Comparison of ENCODE assay signal across 8 mouse cellular contexts in genomic region chr8:120497503-120497946, GRCm38 (mm10).
DNase-seq lines count a peak whose midpoint lies in the region; ATAC-seq and TF ChIP-seq lines count a peak whose summit lies in the region.

No protein-coding gene starts in this region.

- 15% methylated on average over 11 of the region's 11 CpGs for WGBS in forebrain, postnatal 0 days
- WGBS in midbrain, embryonic 12.5 days = 5% methylated on average over 11 of the region's 11 CpGs

- no peak for ATAC-seq in megakaryocyte, adult 5-6 weeks (ENCODE audit: poor library complexity, severe bottlenecking)
- ATAC-seq in forebrain, postnatal 0 days = peak; percentile 25; the same call in 1 of the 2 replicates
- ATAC-seq in midbrain, embryonic 12.5 days (ENCODE audit: low FRiP score, low read depth) = peak; percentile 65

- H3K27ac ChIP-seq in forebrain, postnatal 0 days (ENCODE audit: low read depth, low read length) = no peak overlapping the region
- H3K27ac ChIP-seq in midbrain, embryonic 12.5 days (replicated peaks) = peak overlapping the region; percentile 86

- DNase-seq in forebrain, postnatal 0 days = no peak
- peak; percentile 83 to 92 for DNase-seq in thymus, postnatal 36 days
- DNase-seq in gastrocnemius, postnatal 25 days = no peak
- DNase-seq in lung, adult 18-20 months = no peak
- no peak for DNase-seq in heart, postnatal 36 days

- H3K4me1 ChIP-seq in megakaryocyte, embryonic 14.5 days = peaks cover 100% of the 10 kb centered on the region
- H3K4me1 ChIP-seq in forebrain, postnatal 0 days (ENCODE audit: insufficient read depth) = peaks cover 44% of the 10 kb centered on the region
- peaks cover 95% of the 10 kb centered on the region for H3K4me1 ChIP-seq in midbrain, embryonic 12.5 days

- intact Hi-C loops in heart, postnatal 36 days (cut with DNase I) = loop anchor here (2.0 kb wide), 1 partner anchor 23 kb away; no protein-coding TSS in a partner anchor

- peak overlapping the region; percentile 28 for H3K4me2 ChIP-seq in forebrain, postnatal 0 days (ENCODE audit: low read depth)
- H3K4me2 ChIP-seq in midbrain, embryonic 12.5 days (replicated peaks) = peak overlapping the region; percentile 44

- H3K27me3 ChIP-seq in megakaryocyte, embryonic 14.5 days (replicated peaks) = no peaks in the 10 kb centered on the region
- H3K27me3 ChIP-seq in forebrain, postnatal 0 days (ENCODE audit: insufficient read depth, low read length) = no peaks in the 10 kb centered on the region
- H3K27me3 ChIP-seq in midbrain, embryonic 12.5 days = peaks cover 66% of the 10 kb centered on the region

- H3K36me3 ChIP-seq in megakaryocyte, embryonic 14.5 days (replicated peaks; ENCODE audit: low read length) = peaks cover 89% of the 10 kb centered on the region
- no peaks in the 10 kb centered on the region for H3K36me3 ChIP-seq in forebrain, postnatal 0 days (ENCODE audit: insufficient read depth)
- H3K36me3 ChIP-seq in midbrain, embryonic 12.5 days = no peaks in the 10 kb centered on the region

- no peak for TF ChIP-seq CTCF in forebrain, postnatal 0 days (IDR thresholded peaks at IDR 0.05; ENCODE audit: low read depth)

- no peaks in the 10 kb centered on the region for H3K9me3 ChIP-seq in megakaryocyte, embryonic 14.5 days
- H3K9me3 ChIP-seq in forebrain, postnatal 0 days (ENCODE audit: low read length) = no peaks in the 10 kb centered on the region
- H3K9me3 ChIP-seq in midbrain, embryonic 12.5 days = no peaks in the 10 kb centered on the region

- H3K9ac ChIP-seq in forebrain, postnatal 0 days = peak overlapping the region; percentile 11; the same call in 1 of the 2 replicates
- peak overlapping the region; percentile 39; the same call in 1 of the 2 replicates for H3K9ac ChIP-seq in midbrain, embryonic 12.5 days (replicated peaks)

- peak overlapping the region; percentile 85 for H3K4me3 ChIP-seq in megakaryocyte, embryonic 14.5 days (replicated peaks)
- no peak overlapping the region for H3K4me3 ChIP-seq in forebrain, postnatal 0 days (ENCODE audit: low read depth, low read length)
- peak overlapping the region; percentile 14; the same call in 1 of the 2 replicates for H3K4me3 ChIP-seq in midbrain, embryonic 12.5 days

Comparison
In these comparisons a context has a peak if more than half of its experiments do, and no peak if none do; other contexts are left out.
1. DNase-seq: peak in thymus, postnatal 36 days (2 of 2); none in forebrain, postnatal 0 days (single experiment), gastrocnemius, postnatal 25 days (single experiment), lung, adult 18-20 months (0 of 2) and heart, postnatal 36 days (0 of 2).